Mouse (Mus musculus) MEL (cell line): ENCODE data around the gene Hs3st3b1. TPM values are rescaled to one million over a fixed set of nuclear protein-coding genes. Genes with fewer than 3 reads are reported as not detected.

Source experiments
- DNase-seq: peaks from one replicate; pipeline ENCODE4 v3.0.0; 2011; ENCODE audit warnings: low read depth, low spot score
- H3K27ac ChIP-seq: 2 replicates; pipeline ENCODE4 v1.5.1; 2012; ENCODE audit warnings: low read depth, mild to moderate bottlenecking, control low read depth, low read length, moderate library complexity; ENCODE audit not compliant: control insufficient read depth
- H3K27me3 ChIP-seq, 2 experiments: fragments of 150-350 bp in 1 of 2; sonication (generic) in 1 of 2; 2 replicates each; pipeline ENCODE4 v1.6.1; 2012; ENCODE audit warnings: low read length in 2 of 2, mild to moderate bottlenecking in 2 of 2, improper control_type of control experiment in 1 of 2, moderate library complexity in 1 of 2; ENCODE audit not compliant: insufficient read depth in 2 of 2, control insufficient read depth in 1 of 2
- H3K36me3 ChIP-seq, 2 experiments: 2 replicates each; pipeline ENCODE4 v1.6.1; 2012 to 2014; ENCODE audit warnings: low read length in 2 of 2, improper control_type of control experiment in 1 of 2, inconsistent platforms in 1 of 2, mild to moderate bottlenecking in 1 of 2; ENCODE audit not compliant: insufficient read depth in 2 of 2, control insufficient read depth in 1 of 2
- H3K4me1 ChIP-seq, 2 experiments: fragments of 150-350 bp in 1 of 2; sonication (generic) in 1 of 2; 2 replicates each; pipeline ENCODE4 v1.6.1; 2012; ENCODE audit warnings: low read length in 2 of 2, improper control_type of control experiment in 1 of 2, mild to moderate bottlenecking in 1 of 2; ENCODE audit not compliant: insufficient read depth in 2 of 2, control insufficient read depth in 1 of 2
- H3K4me3 ChIP-seq, 2 experiments: fragments of 150-350 bp in 1 of 2; sonication (generic) in 1 of 2; 2 replicates each; pipeline ENCODE4 v1.5.1; 2012; ENCODE audit warnings: low read depth in 2 of 2, low read length in 2 of 2, mild to moderate bottlenecking in 2 of 2, moderate library complexity in 2 of 2, control low read depth in 1 of 2, improper control_type of control experiment in 1 of 2; ENCODE audit not compliant: control insufficient read depth in 1 of 2, insufficient read depth in 1 of 2
- H3K79me2 ChIP-seq: 2 replicates; pipeline ENCODE4 v1.6.1; 2012; ENCODE audit warnings: mild to moderate bottlenecking, low read length, moderate library complexity; ENCODE audit not compliant: control insufficient read depth, poor library complexity, insufficient read depth
- H3K9ac ChIP-seq: 2 replicates; pipeline ENCODE4 v1.6.1; 2012; ENCODE audit warnings: low read depth, mild to moderate bottlenecking, control low read depth, low read length, moderate library complexity; ENCODE audit not compliant: control insufficient read depth, poor library complexity, severe bottlenecking
- H3K9me3 ChIP-seq: fragments of 150-350 bp; sonication (generic); replicated peaks from 2 replicates; pipeline ENCODE4 v1.6.1; 2012; ENCODE audit warnings: mild to moderate bottlenecking, low read length, improper control_type of control experiment, moderate library complexity; ENCODE audit not compliant: insufficient read depth
- ELF1 ChIP-seq: IDR thresholded peaks from 2 replicates; pipeline ENCODE4 v1.6.1; 2014; ENCODE audit warnings: low read depth, mild to moderate bottlenecking, inconsistent platforms, low read length, improper control_type of control experiment, moderate library complexity
- EP300 ChIP-seq, 2 experiments: IDR thresholded peaks; 2 replicates each; pipeline ENCODE4 v1.6.1; 2011; ENCODE audit warnings: improper control_type of control experiment in 2 of 2, low read length in 2 of 2, low read depth in 1 of 2, mild to moderate bottlenecking in 1 of 2
- ETS1 ChIP-seq: IDR thresholded peaks from 2 replicates; pipeline ENCODE4 v1.6.1; 2012; ENCODE audit warnings: low read depth, mild to moderate bottlenecking, inconsistent platforms, low read length, improper control_type of control experiment, moderate library complexity
- GATA1 ChIP-seq: IDR thresholded peaks from 2 replicates; pipeline ENCODE4 v1.6.1; 2011; ENCODE audit warnings: low read depth, low read length, improper control_type of control experiment
- MAZ ChIP-seq: IDR thresholded peaks from 2 replicates; pipeline ENCODE4 v1.6.1; 2012; ENCODE audit warnings: low read depth, mild to moderate bottlenecking, inconsistent platforms, low read length, improper control_type of control experiment
- MEF2A ChIP-seq: IDR thresholded peaks from 2 replicates; pipeline ENCODE4 v1.6.1; 2014; ENCODE audit warnings: low read depth, mild to moderate bottlenecking, inconsistent platforms, low read length, improper control_type of control experiment; ENCODE audit not compliant: poor library complexity, insufficient replicate concordance, severe bottlenecking; ENCODE audit errors: extremely low read depth
- MXI1 ChIP-seq: IDR thresholded peaks from 2 replicates; pipeline ENCODE4 v1.6.1; 2011; ENCODE audit warnings: mild to moderate bottlenecking, low read depth, low read length, improper control_type of control experiment
- NELFE ChIP-seq: IDR thresholded peaks from 2 replicates; pipeline ENCODE4 v1.6.1; 2011; ENCODE audit warnings: low read depth, low read length, improper control_type of control experiment
- POLR2A ChIP-seq, 2 experiments: IDR thresholded peaks; 2 replicates each; pipeline ENCODE4 v1.6.1; 2011 to 2012; ENCODE audit warnings: low read length in 2 of 2, mild to moderate bottlenecking in 2 of 2, control low read depth in 1 of 2, improper control_type of control experiment in 1 of 2, low read depth in 1 of 2, moderate library complexity in 1 of 2; ENCODE audit not compliant: control insufficient read depth in 1 of 2, insufficient read depth in 1 of 2, poor library complexity in 1 of 2
- RCOR1 ChIP-seq: IDR thresholded peaks from 2 replicates; pipeline ENCODE4 v1.6.1; 2012; ENCODE audit warnings: low read depth, mild to moderate bottlenecking, inconsistent platforms, low read length, improper control_type of control experiment
- SMC3 ChIP-seq: IDR thresholded peaks from 2 replicates; pipeline ENCODE4 v1.6.1; 2011; ENCODE audit warnings: low read depth, low read length, improper control_type of control experiment
- TCF12 ChIP-seq: IDR thresholded peaks from 2 replicates; pipeline ENCODE4 v1.6.1; 2014; ENCODE audit warnings: low read depth, mild to moderate bottlenecking, inconsistent platforms, low read length, improper control_type of control experiment, moderate library complexity
- USF1 ChIP-seq: IDR thresholded peaks from 2 replicates; pipeline ENCODE4 v1.6.1; 2014; ENCODE audit warnings: low read depth, mild to moderate bottlenecking, inconsistent platforms, low read length, improper control_type of control experiment, moderate library complexity
- ZMIZ1 ChIP-seq: IDR thresholded peaks from 2 replicates; pipeline ENCODE4 v1.6.1; 2012; ENCODE audit warnings: low read depth, mild to moderate bottlenecking, inconsistent platforms, low read length, improper control_type of control experiment, moderate library complexity
- ZNF384 ChIP-seq: IDR thresholded peaks from 2 replicates; pipeline ENCODE4 v1.6.1; 2012; ENCODE audit warnings: low read depth, mild to moderate bottlenecking, inconsistent platforms, low read length, improper control_type of control experiment
- polyA plus RNA-seq, 2 experiments: library from polyadenylated mRNA; stranded (reverse) in 1 of 2; unstranded in 1 of 2; fragments of >175 nt in 1 of 2; fragments of >200 nt in 1 of 2; gene quantifications; 2 replicates each; pipeline versions ENCODE4 v1.2.1 to v1.2.4; 2012; ENCODE audit warnings: low replicate concordance in 2 of 2, low read depth in 1 of 2; ENCODE audit not compliant: insufficient read length in 2 of 2, insufficient read depth in 1 of 2, missing spikeins in 1 of 2
- total RNA-seq: library from RNA; depleted of rRNA; stranded (reverse); fragments of 300-350 nt; gene quantifications from 2 replicates; pipeline ENCODE4 v1.2.3, GENCODE M21; 2012

Hs3st3b1 gene
- total and polyA plus RNA-seq, 3 experiments: not detected

DNA sequence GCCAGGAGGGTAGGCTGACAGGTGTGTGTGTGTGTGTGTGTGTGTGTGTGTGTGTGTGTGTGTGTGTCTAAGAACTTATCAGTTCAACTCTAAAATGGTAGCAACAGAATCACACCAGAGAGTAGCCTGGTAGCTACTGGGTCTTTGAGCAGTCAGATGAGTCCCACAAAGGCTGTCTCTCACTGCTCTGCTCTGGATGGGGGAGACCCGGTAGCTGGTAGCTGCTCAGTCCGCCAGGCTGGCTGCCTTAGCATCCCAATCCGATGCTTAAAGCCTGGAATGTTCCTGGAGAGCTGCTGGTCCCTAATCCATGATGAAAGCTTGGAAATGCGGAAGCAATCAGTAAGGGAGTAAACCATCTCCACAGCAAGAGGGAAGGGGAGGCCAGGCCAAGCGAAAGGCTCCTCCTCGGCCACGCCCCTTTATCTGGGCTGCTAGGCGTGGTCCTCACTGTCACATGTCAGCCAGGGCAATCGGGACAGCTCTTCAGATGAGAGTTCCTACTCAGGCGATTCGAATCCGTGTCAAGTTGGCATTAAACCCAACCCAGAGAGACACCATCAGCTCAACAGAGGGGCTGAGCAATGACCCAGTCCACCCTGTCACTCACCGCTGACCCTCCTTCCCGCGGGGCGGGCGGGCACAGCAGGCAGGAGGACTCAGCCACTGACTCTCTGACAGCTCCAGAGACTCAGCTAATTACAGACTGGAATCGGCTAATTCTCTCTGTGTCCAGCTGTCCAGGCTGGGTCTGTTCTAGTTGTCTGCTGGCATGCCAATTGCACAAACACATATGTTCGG, 29.9 kb upstream of the Hs3st3b1 start:
- no peak overlapping the region for H3K27ac ChIP-seq
- H3K9ac ChIP-seq: no peak overlapping the region
- no peaks in the 10 kb centered on the region for H3K4me1 ChIP-seq
- H3K4me3 ChIP-seq: no peak overlapping the region
- no peaks in the 10 kb centered on the region for H3K36me3 ChIP-seq
- no peaks in the 10 kb centered on the region for H3K9me3 ChIP-seq
- TF ChIP-seq POLR2A (IDR thresholded peaks at IDR 0.05; ENCODE audit: control insufficient read depth in 1 of 2, insufficient read depth in 1 of 2, low read depth in 1 of 2, low read length in 2 of 2, poor library complexity in 1 of 2): no peak
- no peak for TF ChIP-seq ETS1
- no peak for TF ChIP-seq NELFE
- no peak for TF ChIP-seq SMC3
- TF ChIP-seq EP300 (IDR thresholded peaks at IDR 0.05; ENCODE audit: low read depth in 1 of 2, low read length in 2 of 2): no peak
- no peak for TF ChIP-seq MXI1
- no peak for TF ChIP-seq ZMIZ1
- TF ChIP-seq GATA1: no peak
- no peak for TF ChIP-seq MEF2A
- no peaks in the 10 kb centered on the region for H3K27me3 ChIP-seq
- no peaks in the 10 kb centered on the region for H3K79me2 ChIP-seq
- DNase-seq: no peak

DNA sequence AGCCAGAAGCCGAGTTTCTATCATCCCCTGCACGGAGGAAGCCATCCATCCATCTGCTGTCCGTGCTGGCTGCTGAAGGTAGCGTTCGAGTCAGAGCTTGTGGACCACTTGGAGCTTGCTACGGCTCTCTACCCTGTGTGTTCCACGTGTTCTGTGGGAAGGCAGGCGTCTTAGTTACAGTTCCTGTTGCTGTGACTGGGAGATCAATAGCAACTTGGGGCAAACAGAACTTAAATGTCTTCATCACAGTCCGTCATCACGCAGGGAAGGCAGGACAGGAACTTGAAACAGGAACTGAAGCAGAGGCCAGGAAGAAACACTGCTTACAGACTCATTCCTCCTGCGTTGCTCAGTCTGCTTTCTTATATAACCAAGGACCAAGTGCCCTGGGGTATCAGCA, 26.3 kb upstream of the Hs3st3b1 start:
- Histone ChIP-seq H3K79me2 (no peaks in the 10 kb centered on the region), H3K27ac (no peak overlapping the region), H3K27me3 (no peaks in the 10 kb centered on the region), H3K4me3 (no peak overlapping the region), H3K36me3 (no peaks in the 10 kb centered on the region), H3K9ac (no peak overlapping the region), H3K4me1 (no peaks in the 10 kb centered on the region), H3K9me3 (no peaks in the 10 kb centered on the region)
- DNase-seq: no peak
- TF ChIP-seq MAZ (no peak), RCOR1 (no peak), USF1 (no peak), ZNF384 (no peak), ETS1 (no peak), ELF1 (no peak), TCF12 (no peak)
